Mouse (Mus musculus) C2C12 (cell line): ENCODE measurements around the gene Dcaf12.

Experiments
- CTCF ChIP-seq: IDR thresholded peaks from one replicate; pipeline ENCODE4 v1.5.1; 2011; ENCODE audit not compliant: control insufficient read depth, insufficient read depth, insufficient read length
- MAX ChIP-seq: IDR thresholded peaks from one replicate; pipeline ENCODE4 v1.6.1; 2011; ENCODE audit warnings: mild to moderate bottlenecking, control low read depth
- MYOG ChIP-seq: IDR thresholded peaks from one replicate; pipeline ENCODE4 v1.6.1; 2011; ENCODE audit not compliant: control insufficient read depth, insufficient read length; ENCODE audit errors: extremely low read depth

DNA sequence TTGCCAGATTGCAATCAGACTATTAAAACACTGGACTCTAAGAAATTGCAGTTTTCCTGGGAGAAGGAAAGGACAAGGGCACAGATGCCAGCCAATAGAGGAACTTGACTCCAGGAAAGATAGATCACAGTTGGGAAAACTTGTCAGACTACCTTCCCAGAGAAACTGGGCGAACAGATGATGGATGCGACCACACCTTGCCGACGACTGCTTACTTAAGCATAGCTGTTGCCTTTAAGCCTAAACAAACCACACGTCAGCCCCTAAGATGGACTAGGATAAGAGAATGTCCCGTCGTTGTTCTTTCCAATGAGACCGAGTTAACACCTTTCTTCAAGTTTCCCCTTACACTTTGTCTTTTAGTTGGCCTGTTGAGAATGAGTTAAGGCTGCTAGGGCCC, 484 bp upstream of the Dcaf12 start:
- no peak for TF ChIP-seq CTCF
- no peak for TF ChIP-seq MAX
- TF ChIP-seq MYOG = no peak
